Mouse (Mus musculus): Measurements from ENCODE around the gene Rhbdd1.

Gene Rhbdd1

GRCm38 (mm10) chr1:82291930-82292712 lies 24.1 kb upstream of the Rhbdd1 start:
- no peak for DNase-seq

DNA sequence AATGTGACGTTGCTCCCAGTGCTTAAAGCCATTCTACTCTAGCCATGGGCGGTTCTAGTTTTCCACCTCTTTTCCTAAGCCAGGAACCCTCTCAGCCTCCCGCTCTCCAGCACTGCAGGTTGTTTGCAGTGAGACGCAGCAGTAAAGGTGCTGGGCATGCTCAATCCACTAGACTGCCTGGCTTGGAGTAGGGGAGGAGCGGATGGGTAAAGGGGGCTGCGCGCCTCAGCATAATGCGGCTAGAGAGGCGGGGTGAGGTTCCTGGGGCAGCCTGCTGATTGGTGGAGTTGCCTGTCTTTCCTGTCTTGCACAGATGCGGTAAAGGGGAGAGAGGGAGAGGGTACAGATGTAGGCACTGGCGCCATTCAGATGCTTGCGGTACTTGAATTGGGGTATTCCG lies 23.5 kb upstream of the Rhbdd1 start:
- DNase-seq: peak; percentile 74

DNA sequence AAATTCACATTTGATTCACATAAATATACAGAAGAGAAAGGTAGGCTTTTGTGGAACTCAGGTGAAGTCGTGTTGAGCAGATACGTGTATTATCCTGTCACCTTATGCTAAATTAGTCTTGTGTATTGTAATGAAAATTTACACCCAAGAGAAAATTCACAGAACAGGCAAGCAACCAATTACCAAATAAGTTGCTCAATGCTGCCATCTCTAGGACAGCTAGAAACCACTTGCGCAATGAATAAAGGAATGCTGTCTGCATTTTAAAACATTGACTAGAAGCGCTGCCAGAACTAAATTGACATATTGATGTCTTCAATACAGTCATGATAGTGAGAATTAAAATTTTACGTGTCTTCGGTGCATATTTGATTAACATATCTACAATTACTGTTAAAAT lies 22.1 kb upstream of the Rhbdd1 start:
- peak; percentile 51 for DNase-seq

DNA sequence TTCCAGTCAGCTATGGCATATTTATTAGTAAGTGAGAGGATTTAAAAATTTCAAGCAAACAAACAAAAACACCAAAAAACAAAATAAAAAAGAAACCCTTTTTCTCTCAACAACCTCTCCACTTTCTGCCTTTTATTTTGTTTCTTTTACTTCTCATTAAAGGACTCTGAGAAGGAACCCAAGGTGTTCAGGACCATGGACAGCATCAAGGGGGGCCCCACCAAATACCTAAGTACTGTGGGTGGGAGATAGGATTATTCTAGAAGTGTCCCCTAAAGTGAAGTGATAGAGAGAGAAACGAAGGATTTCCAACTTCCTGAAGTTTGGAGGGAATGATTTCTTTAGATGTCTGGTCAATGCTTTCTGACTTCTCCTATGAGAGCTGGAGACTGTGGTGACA lies 17.7 kb upstream of the Rhbdd1 start:
- no peak for DNase-seq

DNA sequence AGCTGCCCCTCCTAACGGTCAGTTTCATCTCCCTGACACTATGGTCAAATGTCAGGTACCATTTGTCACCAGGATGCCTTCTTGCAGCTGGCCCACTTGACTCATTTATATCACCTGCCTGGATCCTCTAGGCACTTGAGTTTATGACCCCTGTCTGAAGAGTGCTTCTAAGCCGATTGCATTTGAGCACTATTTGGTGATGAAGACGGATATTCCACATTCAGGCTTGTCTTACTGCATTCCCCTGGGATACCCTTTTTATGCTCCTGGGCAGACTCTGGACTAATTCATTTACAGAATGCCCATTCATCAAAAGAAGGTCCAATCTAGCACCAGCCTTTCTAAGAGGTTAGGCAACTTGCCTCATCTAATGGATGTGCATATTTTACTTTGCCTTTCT lies 11.8 kb upstream of the Rhbdd1 start:
- DNase-seq: no peak

- DNase-seq: peak; percentile 65
These were observed 484 bp downstream of the Rhbdd1 start for GRCm38 (mm10) chr1:82316746-82317126.

- DNase-seq: peak; percentile 47
These were observed 4.2 kb downstream of the Rhbdd1 start for GRCm38 (mm10) chr1:82320456-82320855.

DNA sequence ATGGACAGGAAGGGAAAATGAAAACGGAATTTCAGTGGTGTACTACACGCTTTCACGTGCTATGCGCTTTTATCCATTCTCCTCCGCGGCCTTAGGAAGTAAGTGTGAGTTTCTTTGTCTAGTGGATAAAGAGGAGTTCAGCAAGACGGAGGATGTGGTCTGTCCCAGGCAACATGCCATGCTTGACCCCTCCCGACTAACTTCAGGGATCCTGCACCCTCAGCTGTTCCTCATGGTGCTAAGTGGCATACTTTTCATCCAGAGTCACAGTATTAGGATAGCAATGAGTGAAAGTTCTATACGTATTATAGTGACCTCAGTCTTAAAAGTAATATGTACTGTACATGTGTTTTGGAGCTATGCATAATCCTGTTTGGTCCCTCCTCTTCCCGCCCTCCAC lies 4.6 kb downstream of the Rhbdd1 start:
- no peak for DNase-seq

DNA sequence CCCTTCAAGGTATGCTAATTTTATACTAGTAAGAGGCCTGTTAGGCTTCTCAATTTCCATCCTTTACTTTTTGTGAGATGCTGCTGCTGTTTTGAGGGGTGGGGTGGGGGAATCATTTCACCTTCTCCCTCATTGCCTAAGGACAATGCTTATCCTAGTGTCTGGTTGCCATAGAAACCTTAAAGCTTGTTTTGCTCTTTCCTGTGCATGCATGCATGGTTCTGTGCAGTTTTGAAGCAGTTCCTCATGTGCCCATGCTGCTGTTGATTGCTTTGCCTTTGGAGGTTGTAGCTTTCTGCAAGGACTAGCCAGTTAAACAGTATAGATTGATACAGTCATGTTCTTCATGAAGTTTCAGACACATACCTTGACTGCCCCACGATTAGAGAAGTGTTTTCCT lies 5.2 kb downstream of the Rhbdd1 start:
- no peak for DNase-seq

DNA sequence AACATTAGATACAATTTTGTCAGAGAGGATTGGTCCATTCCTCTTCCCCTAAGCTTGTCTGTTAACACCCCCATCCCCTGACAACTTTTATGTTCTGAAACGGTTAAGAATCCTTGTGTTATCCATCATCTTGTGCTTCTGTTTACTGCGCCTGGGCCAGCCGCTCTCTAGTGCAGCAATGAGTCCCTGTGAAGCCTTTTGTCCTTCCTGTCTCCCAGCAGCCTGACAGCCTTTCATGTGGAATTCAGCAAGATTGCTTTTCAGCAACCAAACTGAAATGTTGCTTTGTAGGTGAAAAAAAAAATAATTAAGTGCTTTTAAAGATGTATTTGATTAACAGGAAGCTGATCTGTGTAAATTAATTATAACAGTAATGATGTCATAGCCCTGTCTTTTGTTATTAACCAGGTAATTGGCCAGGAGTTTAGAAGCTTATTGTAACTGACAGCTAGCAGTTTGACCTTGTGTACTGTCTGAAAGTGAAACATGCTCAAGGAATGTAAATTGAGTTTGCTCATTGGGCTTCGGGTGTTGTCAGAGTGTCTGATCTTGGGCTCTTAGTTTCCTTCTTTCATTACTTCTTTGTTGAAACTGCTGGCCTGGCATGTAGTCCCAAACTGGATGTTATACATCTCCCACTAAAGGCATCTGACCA lies 8.0 kb downstream of the Rhbdd1 start:
- DNase-seq: no peak

DNA sequence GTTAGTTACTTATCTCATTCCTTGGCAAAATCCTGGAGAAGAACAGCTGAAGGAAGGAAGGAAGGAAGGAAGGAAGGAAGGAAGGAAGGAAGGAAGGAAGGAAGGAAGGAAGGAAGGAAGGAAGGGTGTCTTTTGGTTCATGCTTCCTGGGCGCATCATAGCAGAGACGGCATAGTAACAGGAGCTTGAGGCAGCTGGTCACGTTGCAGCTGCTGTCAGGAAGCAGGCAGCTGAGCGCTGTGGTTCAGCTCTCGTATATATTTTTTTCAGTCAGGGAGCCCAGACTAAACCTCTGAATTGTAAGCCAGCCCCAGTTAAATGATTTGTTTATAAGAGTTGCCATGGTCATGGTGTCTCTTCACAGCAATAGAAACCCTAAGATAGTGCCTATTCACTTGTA lies 9.9 kb downstream of the Rhbdd1 start:
- no peak for DNase-seq

GRCm38 (mm10) chr1:82328033-82328775 lies 12.0 kb downstream of the Rhbdd1 start:
- DNase-seq: no peak

DNA sequence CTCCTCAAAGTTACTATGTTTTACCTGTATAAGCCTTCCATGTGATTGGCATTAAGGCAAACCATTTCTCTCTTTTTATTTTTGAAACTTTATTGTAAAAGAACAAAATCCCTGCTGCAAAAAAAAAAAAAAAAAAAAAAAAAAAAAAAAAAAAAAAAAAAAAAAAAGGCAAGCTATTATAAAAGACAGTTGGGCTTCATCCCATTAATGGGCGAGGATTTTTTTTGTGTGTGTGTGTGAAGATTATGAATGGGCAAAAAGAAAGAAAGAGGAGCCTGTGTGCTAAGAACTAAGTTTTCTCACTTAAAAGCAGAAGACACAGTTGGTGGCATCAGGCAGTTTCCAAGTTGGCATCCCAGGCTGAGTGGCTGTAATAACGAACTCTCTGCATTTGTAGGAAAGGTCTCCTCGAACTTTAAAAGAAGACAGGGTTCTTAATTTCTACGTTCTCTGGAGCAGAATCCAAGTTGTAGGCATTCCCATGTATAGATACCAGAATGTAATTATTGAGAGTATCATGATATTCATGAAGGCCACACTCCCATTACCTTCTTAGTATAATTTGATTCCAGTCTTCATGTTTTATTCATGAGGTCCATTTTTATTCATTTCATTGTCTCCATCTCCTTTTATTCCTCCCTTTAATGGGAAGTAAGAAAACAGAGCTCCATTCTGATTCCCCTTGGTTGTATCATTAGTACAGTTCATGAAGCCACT lies 13.1 kb downstream of the Rhbdd1 start:
- no peak for DNase-seq

DNA sequence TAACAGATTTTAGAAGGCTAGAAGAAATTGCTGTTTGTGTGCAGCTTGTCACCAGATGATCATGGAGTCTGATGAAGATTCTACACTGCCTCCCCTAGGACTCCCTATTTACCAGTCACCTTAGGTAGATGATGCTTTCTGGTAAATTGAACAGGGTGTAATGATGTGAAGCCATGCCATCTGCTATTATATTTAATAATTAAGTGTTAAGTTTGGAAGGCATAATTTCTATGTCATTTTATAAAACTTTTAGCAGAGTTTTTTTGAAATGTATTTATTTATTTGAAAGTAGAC lies 13.6 kb downstream of the Rhbdd1 start:
- no peak for DNase-seq

GRCm38 (mm10) chr1:82334506-82334905 lies 18.3 kb downstream of the Rhbdd1 start:
- DNase-seq: no peak

DNA sequence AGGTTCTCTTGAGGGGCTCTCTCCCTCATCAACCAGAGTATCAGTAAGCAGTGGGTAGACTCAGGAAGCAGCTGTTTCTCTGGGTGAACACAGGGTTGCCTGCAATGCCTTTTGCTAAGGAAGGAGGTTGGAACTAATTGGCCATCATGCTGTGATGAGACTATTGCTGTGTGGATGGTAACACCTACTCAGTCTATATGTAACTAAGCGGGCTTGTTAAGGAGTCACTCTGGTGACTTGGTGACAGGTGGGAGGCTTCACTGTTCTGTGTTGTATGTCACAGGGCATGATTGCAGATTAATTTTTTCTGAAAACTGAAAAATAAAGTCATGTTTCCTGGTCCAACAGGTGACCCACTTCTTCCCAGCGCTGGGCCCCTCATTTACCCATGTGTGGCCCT lies 36.8 kb downstream of the Rhbdd1 start:
- DNase-seq: no peak

GRCm38 (mm10) chr1:82353755-82354154 lies 37.5 kb downstream of the Rhbdd1 start:
- no peak for DNase-seq

GRCm38 (mm10) chr1:82358871-82359647 lies 42.8 kb downstream of the Rhbdd1 start:
- DNase-seq: peak; percentile 25

- DNase-seq: no peak
These were observed 43.4 kb downstream of the Rhbdd1 start for GRCm38 (mm10) chr1:82359648-82360026.

DNA sequence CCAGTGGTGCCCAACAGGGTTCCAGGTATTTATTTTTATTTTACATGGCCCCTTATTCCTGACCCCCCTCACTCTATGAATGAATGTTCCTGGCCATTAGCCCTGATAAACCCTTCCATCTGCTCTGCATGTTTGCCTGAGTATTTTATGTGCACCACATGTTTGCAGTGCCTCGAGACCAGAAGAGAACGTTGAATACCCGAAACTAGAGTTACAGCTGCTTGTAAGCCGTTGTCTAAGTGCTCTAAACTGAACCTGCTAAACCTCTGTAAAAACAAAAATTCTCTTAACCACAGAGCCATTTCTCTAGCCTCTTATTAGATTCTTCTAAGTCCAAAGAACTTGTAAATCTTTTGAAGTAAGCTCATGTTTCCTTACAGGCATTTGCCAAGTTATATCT lies 45.0 kb downstream of the Rhbdd1 start:
- no peak for DNase-seq

DNA sequence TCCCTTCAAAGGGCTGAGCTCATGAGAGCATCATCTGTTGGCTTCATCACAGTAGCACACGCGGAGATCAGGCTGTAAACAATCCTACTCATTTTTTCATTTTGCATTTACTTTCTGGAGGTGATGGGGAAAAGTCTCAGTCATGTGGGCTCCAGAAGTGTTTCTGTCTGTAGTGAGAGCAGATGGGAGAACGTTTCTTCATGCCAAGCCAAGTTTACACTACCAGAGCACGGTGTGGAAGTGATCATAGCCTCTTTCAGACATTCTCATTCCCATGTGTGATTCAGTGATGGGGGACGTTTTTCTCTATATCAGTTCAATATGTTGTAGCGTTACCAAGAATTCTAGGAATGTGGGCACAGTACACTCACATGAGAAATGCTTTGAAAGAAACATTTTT lies 45.9 kb downstream of the Rhbdd1 start:
- DNase-seq: no peak

- DNase-seq: no peak
These were observed 47.8 kb downstream of the Rhbdd1 start for GRCm38 (mm10) chr1:82364047-82364446.

DNA sequence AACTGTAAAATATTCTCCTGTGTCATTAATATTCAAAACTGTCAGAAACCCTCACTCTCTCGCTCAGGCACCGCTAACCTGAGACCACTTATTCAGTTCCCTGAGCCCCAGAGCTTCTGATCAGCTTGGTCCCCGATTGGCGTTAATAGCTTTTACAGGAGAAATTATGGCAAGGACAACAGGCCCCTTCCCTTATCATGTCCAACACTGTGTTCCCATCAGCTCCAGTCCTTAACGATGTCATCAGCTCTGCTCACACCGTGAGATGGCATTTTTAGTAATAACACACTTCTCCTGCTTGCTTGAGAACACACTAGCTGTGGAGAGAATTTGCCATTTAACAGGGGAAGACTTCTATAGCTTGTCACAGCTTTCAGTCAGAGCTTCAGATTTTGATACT lies 48.2 kb downstream of the Rhbdd1 start:
- no peak for DNase-seq

Measured in kidney, postnatal 10 days (tissue).